Mouse (Mus musculus): ENCODE data around the gene Qprt. TPM values are rescaled to one million over a fixed set of nuclear protein-coding genes. Genes with fewer than 3 reads are reported as not detected.

Gene Qprt
- polyA plus RNA-seq, 1 experiment from 2014 or later: 0.67 TPM

DNA sequence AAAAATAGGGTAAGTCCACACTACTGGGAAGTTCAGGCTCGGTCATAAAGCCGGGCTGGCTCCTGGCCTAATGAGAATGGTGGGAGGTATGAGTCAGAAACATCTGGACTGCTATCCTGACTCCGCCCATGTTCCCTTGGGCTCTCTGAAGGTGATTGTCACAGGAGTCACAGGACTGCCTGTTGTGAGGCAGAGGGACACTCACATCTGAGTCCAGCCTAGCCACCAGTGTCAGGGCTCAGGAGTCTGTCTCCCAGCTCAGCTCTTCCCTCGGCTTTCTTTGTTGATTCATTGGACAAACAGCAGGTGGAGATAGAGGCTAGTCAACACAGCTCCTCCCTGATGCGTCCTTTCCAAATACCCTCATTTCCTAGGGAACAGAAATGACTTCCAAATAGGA, 4.1 kb downstream of the Qprt start:
- Histone ChIP-seq H3K4me3 (replicated peaks; ENCODE audit: low read depth, low read length) (no peak overlapping the region), H3K4me2 (ENCODE audit: low read length) (no peak overlapping the region), H3K9ac (replicated peaks; ENCODE audit: low read length) (no peak overlapping the region), H3K36me3 (ENCODE audit: control insufficient read depth, insufficient read depth, low read length) (no peaks in the 10 kb centered on the region), H3K9me3 (ENCODE audit: control insufficient read depth, low read length) (no peaks in the 10 kb centered on the region), H3K27ac (replicated peaks; ENCODE audit: low read depth, low read length) (no peak overlapping the region), H3K27me3 (ENCODE audit: control insufficient read depth, insufficient read depth, low read length) (peaks cover 8% of the 10 kb centered on the region), H3K4me1 (ENCODE audit: control insufficient read depth, insufficient read depth, low read length) (0 out of 2 replicates have a peak, but pooled peaks cover 3% of the 10 kb centered on the region)
- DNase-seq: peak; percentile 36
- no peak for ATAC-seq (ENCODE audit: low FRiP score, low TSS enrichment)
- 57% methylated on average over 5 of the region's 5 CpGs for WGBS

DNA sequence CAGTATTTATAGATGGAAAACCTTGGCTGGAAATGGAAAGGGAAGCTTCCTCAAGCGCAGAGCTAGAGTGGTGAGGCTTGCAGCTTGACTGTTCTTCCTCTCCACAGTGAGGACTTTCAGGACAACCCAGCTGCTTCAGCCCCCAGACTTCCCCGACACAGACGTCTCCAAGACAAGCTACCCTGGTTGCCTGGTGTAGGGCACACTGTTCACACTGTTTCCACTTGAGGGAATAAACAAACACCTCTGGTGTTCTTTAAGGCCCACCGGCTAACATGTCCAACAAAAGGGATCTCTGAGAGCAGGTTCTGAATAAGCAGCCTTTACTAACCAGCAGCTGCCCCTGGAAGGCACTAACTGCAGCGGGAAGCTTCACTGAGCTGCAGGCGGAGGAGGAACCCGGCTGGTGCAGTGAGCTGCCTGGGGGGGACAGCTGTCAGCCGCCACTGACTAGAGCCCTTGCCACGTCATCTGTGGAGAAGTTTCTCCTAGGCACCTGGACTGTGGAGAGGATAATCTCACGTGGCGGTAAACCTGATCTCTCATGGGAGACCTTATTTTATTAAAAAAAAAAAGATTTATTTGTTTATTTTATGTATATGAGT, 5.6 kb downstream of the Qprt start:
- Histone ChIP-seq H3K9me3 (ENCODE audit: control insufficient read depth, low read length) (no peaks in the 10 kb centered on the region), H3K4me2 (ENCODE audit: low read length) (no peak overlapping the region), H3K9ac (replicated peaks; ENCODE audit: low read length) (no peak overlapping the region), H3K4me3 (replicated peaks; ENCODE audit: low read depth, low read length) (no peak overlapping the region), H3K4me1 (ENCODE audit: control insufficient read depth, insufficient read depth, low read length) (0 out of 2 replicates have a peak, but pooled peaks cover 1% of the 10 kb centered on the region), H3K36me3 (ENCODE audit: control insufficient read depth, insufficient read depth, low read length) (no peaks in the 10 kb centered on the region), H3K27ac (replicated peaks; ENCODE audit: low read depth, low read length) (no peak overlapping the region), H3K27me3 (ENCODE audit: control insufficient read depth, insufficient read depth, low read length) (peaks cover 8% of the 10 kb centered on the region)
- WGBS: 42% methylated on average over 11 of the region's 11 CpGs
- ATAC-seq (ENCODE audit: low FRiP score, low TSS enrichment) (no peak), DNase-seq (peak; percentile 6)

DNA sequence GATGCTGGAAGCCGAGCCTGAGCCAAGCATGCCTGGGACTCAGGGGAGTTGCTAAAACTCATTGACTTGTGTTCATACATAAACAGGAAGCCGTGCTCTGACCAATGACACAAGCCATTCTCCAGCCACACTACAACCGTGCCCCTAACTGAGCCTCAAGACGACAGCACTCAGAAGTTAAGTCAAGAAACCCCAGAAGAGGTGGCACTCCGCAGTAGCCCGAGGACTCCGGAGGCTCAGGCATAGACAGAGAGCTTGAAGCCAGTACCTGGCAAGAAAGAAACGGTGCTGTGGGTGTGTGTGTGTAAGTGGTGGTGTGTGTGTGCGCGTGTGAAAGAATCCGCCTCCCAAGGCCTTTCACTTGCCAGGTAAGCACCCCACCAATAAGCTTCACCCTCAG, 7.1 kb downstream of the Qprt start:
- Histone ChIP-seq H3K4me1 (ENCODE audit: control insufficient read depth, insufficient read depth, low read length) (no peaks in the 10 kb centered on the region), H3K9me3 (ENCODE audit: control insufficient read depth, low read length) (no peaks in the 10 kb centered on the region), H3K27ac (replicated peaks; ENCODE audit: low read depth, low read length) (no peak overlapping the region), H3K4me3 (replicated peaks; ENCODE audit: low read depth, low read length) (no peak overlapping the region), H3K4me2 (ENCODE audit: low read length) (no peak overlapping the region), H3K36me3 (ENCODE audit: control insufficient read depth, insufficient read depth, low read length) (no peaks in the 10 kb centered on the region), H3K27me3 (ENCODE audit: control insufficient read depth, insufficient read depth, low read length) (no peaks in the 10 kb centered on the region), H3K9ac (replicated peaks; ENCODE audit: low read length) (no peak overlapping the region)
- ATAC-seq (ENCODE audit: low FRiP score, low TSS enrichment) (no peak), DNase-seq (no peak)
- 88% methylated on average over 11 of the region's 11 CpGs for WGBS

DNA sequence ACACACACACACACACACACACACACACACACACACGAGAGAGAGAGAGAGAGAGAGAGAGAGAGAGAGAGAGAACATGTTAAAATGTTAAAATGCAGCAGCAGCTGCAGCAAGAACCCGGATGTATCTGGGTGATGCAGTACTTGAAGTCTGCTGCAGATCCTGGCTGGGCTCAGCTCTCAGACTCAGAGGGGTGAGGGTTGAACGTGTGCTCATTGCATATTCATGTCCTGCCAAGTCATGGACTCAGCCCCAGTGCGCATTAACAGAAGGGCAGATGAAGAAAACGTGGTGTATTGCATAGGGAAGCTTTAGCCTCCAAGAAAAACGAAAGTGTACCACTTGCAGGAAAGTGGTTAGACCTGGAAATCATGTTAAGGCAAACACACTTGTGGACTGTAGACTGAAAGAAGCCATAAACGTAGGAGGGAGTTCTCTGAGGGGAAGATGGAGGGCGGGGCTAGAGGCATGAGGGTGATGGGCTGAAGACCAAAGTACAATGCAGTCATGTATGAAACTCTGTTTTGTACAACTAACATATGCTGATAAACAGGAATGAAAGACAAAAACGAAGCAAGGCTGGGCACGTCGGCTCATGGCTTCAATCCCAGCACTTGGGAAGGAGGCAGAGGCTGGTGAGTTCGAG, 8.3 kb downstream of the Qprt start:
- DNase-seq (peak; percentile 65), ATAC-seq (ENCODE audit: low FRiP score, low TSS enrichment) (no peak)
- Histone ChIP-seq H3K4me3 (replicated peaks; ENCODE audit: low read depth, low read length) (no peak overlapping the region), H3K9ac (replicated peaks; ENCODE audit: low read length) (no peak overlapping the region), H3K4me1 (ENCODE audit: control insufficient read depth, insufficient read depth, low read length) (no peaks in the 10 kb centered on the region), H3K9me3 (ENCODE audit: control insufficient read depth, low read length) (no peaks in the 10 kb centered on the region), H3K4me2 (ENCODE audit: low read length) (0 out of 2 replicates have a peak overlapping the region, but pooled peaks have one; percentile 4), H3K27me3 (ENCODE audit: control insufficient read depth, insufficient read depth, low read length) (no peaks in the 10 kb centered on the region), H3K27ac (replicated peaks; ENCODE audit: low read depth, low read length) (0 out of 2 replicates have a peak overlapping the region, but pooled peaks have one; percentile 26), H3K36me3 (ENCODE audit: control insufficient read depth, insufficient read depth, low read length) (no peaks in the 10 kb centered on the region)
- 49% methylated on average over 12 of the region's 12 CpGs for WGBS

DNA sequence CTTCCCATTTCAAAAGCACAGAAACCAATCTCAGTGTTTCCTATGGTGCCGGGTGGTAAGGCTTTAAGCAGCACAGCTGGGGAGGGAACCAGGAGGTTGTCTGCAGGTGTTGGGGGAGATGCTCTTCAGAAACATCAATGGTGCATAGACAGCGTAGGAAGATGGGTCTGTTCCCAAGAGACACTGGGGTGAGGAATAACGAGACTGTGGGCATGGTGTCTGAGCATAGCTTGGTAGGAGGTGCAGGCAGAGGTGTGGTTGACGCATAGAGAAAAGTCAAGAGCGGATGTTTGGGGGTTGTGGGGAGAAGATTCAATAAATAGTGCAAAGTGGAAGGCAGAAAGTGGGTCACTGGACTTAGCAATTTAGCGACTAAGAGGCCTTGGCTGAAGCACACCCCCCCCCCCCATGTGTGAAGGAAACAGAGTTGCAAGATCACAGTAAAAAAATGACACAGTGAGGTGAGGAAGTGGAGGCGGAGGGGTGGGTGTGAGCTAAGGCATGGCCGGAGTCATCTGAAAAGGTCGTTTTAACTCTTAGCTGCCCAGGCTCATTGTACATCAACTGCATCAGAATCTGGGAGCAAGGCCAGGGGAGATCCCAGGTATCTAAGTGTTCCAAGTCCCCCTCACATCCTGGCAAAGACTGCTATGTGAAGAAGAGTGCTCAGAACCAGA, 9.0 kb downstream of the Qprt start:
- H3K9me3 ChIP-seq (ENCODE audit: control insufficient read depth, low read length): no peaks in the 10 kb centered on the region
- ATAC-seq (ENCODE audit: low FRiP score, low TSS enrichment) (no peak), DNase-seq (no peak)
- 0 out of 2 replicates have a peak overlapping the region, but pooled peaks have one; percentile 4 for H3K4me2 ChIP-seq (ENCODE audit: low read length)
- H3K4me3 ChIP-seq (replicated peaks; ENCODE audit: low read depth, low read length): no peak overlapping the region
- H3K36me3 ChIP-seq (ENCODE audit: control insufficient read depth, insufficient read depth, low read length): no peaks in the 10 kb centered on the region
- no peaks in the 10 kb centered on the region for H3K27me3 ChIP-seq (ENCODE audit: control insufficient read depth, insufficient read depth, low read length)
- H3K9ac ChIP-seq (replicated peaks; ENCODE audit: low read length): no peak overlapping the region
- H3K4me1 ChIP-seq (ENCODE audit: control insufficient read depth, insufficient read depth, low read length): no peaks in the 10 kb centered on the region
- H3K27ac ChIP-seq (replicated peaks; ENCODE audit: low read depth, low read length): 0 out of 2 replicates have a peak overlapping the region, but pooled peaks have one; percentile 26
- 53% methylated on average over 9 of the region's 9 CpGs for WGBS

DNA sequence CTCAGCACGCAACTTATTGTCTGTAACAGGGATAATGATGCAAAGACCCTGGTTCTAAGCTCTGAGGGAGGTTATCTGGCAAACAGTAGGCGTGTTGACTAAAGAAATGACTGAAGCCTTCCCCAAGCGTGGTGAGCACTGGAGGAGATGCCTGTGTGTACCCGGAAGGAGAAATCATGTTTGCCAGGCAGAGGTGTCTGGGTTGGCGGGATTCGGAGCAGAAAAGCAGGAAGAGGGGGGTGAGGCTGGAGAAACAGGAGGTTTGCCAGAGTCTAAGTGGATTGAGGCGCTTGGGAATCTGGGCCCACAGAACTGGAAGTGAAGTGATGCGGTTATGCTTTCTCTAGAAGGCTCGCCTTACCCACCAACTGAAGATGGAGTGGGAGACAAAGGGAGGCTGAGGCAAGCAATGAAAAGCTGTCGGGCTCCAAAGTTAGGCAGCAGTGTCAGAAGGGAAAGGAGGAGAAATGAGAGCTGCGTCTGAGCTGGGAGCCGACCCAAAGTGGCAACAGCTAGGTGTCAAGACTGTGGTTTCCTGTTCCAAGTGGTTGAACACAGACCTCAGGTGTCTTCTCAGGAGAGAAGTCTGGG, 9.7 kb downstream of the Qprt start:
- Histone ChIP-seq H3K36me3 (ENCODE audit: control insufficient read depth, insufficient read depth, low read length) (no peaks in the 10 kb centered on the region), H3K4me3 (replicated peaks; ENCODE audit: low read depth, low read length) (no peak overlapping the region), H3K9me3 (ENCODE audit: control insufficient read depth, low read length) (no peaks in the 10 kb centered on the region), H3K9ac (replicated peaks; ENCODE audit: low read length) (no peak overlapping the region), H3K4me1 (ENCODE audit: control insufficient read depth, insufficient read depth, low read length) (no peaks in the 10 kb centered on the region), H3K27ac (replicated peaks; ENCODE audit: low read depth, low read length) (no peak overlapping the region), H3K27me3 (ENCODE audit: control insufficient read depth, insufficient read depth, low read length) (no peaks in the 10 kb centered on the region), H3K4me2 (ENCODE audit: low read length) (no peak overlapping the region)
- WGBS: 81% methylated on average over 12 of the region's 12 CpGs
- ATAC-seq (ENCODE audit: low FRiP score, low TSS enrichment) (no peak), DNase-seq (no peak)

DNA sequence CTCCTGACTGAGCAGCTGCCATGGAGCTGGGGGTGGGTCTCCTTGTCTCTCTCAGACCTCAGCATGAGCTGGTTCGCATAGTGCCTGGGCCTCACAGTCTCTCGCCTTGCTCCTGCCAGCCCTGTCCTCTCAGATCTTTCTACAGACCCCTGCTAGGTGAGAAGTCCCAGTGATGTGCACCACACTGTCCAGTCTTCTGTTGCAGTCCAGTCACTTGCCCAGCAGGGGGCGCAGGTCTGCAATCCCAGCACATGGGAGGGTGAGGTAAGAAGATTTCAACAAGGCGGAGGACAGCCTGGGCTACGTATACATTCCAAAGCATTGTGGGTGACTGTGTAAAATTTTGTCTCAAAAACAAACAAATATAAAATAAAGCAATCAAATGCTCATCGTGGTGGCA, 10.6 kb downstream of the Qprt start:
- ATAC-seq (ENCODE audit: low FRiP score, low TSS enrichment) (no peak), DNase-seq (peak; percentile 50)

DNA sequence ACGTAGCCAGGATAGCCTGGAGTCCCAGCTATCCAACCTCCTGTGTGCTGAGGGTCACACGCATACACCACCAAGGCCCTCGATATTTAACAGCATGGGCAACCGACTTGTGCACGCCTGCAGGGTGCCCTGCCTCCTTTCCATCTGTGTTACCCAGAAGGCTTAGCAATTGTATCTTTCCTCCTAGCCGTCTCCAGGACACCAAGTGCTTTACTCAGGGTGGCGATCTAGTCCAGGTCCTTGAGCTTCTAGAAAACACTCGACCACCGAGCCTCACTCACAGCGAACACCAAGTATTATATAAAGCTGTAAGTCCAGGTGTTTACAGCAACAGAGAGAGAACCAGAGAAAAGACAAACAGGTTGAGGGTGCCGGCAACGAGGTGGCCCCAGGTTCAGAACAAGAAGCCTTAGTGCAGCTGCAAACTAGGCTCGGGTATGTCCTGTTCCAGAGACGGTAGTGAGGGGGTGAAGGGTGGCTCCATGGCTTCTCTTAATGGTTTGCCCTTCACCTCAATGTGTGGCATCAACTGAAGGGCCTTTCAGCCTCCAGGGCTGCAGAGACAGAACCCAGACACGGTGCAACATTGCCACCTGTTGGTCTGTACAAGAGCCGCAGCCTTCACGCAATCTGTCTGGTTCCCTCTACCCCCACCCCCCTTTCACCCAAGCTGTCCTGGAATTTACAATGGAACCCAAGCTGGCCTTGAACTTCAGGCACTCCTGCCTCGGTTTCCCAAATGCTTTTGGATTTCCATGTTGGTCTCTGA, 11.6 kb downstream of the Qprt start:
- no peak overlapping the region for H3K4me2 ChIP-seq (ENCODE audit: low read length)
- DNase-seq (peak; percentile 90), ATAC-seq (ENCODE audit: low FRiP score, low TSS enrichment) (peak; percentile 37; the same call in 1 of the 2 replicates)
- WGBS: 53% methylated on average over 18 of the region's 18 CpGs
- H3K9ac ChIP-seq (replicated peaks; ENCODE audit: low read length): no peak overlapping the region
- H3K9me3 ChIP-seq (ENCODE audit: control insufficient read depth, low read length): no peaks in the 10 kb centered on the region
- H3K4me1 ChIP-seq (ENCODE audit: control insufficient read depth, insufficient read depth, low read length): no peaks in the 10 kb centered on the region
- H3K27ac ChIP-seq (replicated peaks; ENCODE audit: low read depth, low read length): no peak overlapping the region
- H3K4me3 ChIP-seq (replicated peaks; ENCODE audit: low read depth, low read length): no peak overlapping the region
- no peaks in the 10 kb centered on the region for H3K27me3 ChIP-seq (ENCODE audit: control insufficient read depth, insufficient read depth, low read length)
- no peaks in the 10 kb centered on the region for H3K36me3 ChIP-seq (ENCODE audit: control insufficient read depth, insufficient read depth, low read length)

More for the DNA sequence above, 10.6 kb downstream of the Qprt start:
- no peaks in the 10 kb centered on the region for H3K27me3 ChIP-seq (ENCODE audit: control insufficient read depth, insufficient read depth, low read length)
- H3K4me1 ChIP-seq (ENCODE audit: control insufficient read depth, insufficient read depth, low read length): no peaks in the 10 kb centered on the region
- H3K36me3 ChIP-seq (ENCODE audit: control insufficient read depth, insufficient read depth, low read length): no peaks in the 10 kb centered on the region
- no peak overlapping the region for H3K4me2 ChIP-seq (ENCODE audit: low read length)
- no peak overlapping the region for H3K27ac ChIP-seq (replicated peaks; ENCODE audit: low read depth, low read length)
- H3K9me3 ChIP-seq (ENCODE audit: control insufficient read depth, low read length): no peaks in the 10 kb centered on the region
- no peak overlapping the region for H3K4me3 ChIP-seq (replicated peaks; ENCODE audit: low read depth, low read length)
- 53% methylated on average over 6 of the region's 6 CpGs for WGBS
- H3K9ac ChIP-seq (replicated peaks; ENCODE audit: low read length): no peak overlapping the region

All from midbrain, embryonic 14.5 days (tissue).